In genomic region chr9:47946226-47946625, GRCm38 (mm10) we compare ENCODE assay signal across 25 mouse cellular contexts.
"Had no signal": no experiment of that assay in that cellular context is flagged by ENCODE, and none has a peak within 500 bp of the region (broad histone marks: within the 10 kb centered on the region; RNA-seq: fewer than 3 reads in every experiment).

No protein-coding gene starts in this region.

- H3K36me3 ChIP-seq: embryonic facial prominence, embryonic 10.5 days; embryonic facial prominence, embryonic 12.5 days; embryonic facial prominence, embryonic 13.5 days; embryonic facial prominence, embryonic 15.5 days; forebrain, embryonic 10.5 days; forebrain, embryonic 12.5 days; forebrain, embryonic 15.5 days had no signal

- DNase-seq: cerebellum, adult 2 months; cerebellum, adult 8-10 months; cerebellum, adult 9-10 months; cerebellum, adult 9-11 months; cerebellum, postnatal 10 days; cerebellum, postnatal 14 days; cerebellum, postnatal 25 days; cerebellum, postnatal 36 days; embryo, embryonic 11 days; forebrain, postnatal 0 days; gastrocnemius, adult 2 months; gastrocnemius, postnatal 10 days; gastrocnemius, postnatal 14 days; gastrocnemius, postnatal 25 days; heart, adult 18-20 months; heart, adult 2 months had no signal

- H3K4me3 ChIP-seq: embryonic facial prominence, embryonic 10.5 days; embryonic facial prominence, embryonic 12.5 days; embryonic facial prominence, embryonic 13.5 days; embryonic facial prominence, embryonic 15.5 days; erythroblast, embryonic 14.5 days; forebrain, embryonic 10.5 days; forebrain, embryonic 12.5 days; forebrain, embryonic 13.5 days; forebrain, embryonic 15.5 days; gastrocnemius, adult 2 months; heart, adult 2 months had no signal

- H3K9me3 ChIP-seq: embryonic facial prominence, embryonic 10.5 days; embryonic facial prominence, embryonic 12.5 days; embryonic facial prominence, embryonic 13.5 days; embryonic facial prominence, embryonic 15.5 days; forebrain, embryonic 10.5 days; forebrain, embryonic 12.5 days; forebrain, embryonic 13.5 days; forebrain, embryonic 15.5 days had no signal

- H3K27me3 ChIP-seq: embryonic facial prominence, embryonic 15.5 days; forebrain, embryonic 13.5 days; forebrain, embryonic 15.5 days had no signal

- H3K4me1 ChIP-seq: embryonic facial prominence, embryonic 12.5 days; embryonic facial prominence, embryonic 15.5 days had no signal

- H3K27ac ChIP-seq: embryonic facial prominence, embryonic 10.5 days; embryonic facial prominence, embryonic 12.5 days; embryonic facial prominence, embryonic 13.5 days; embryonic facial prominence, embryonic 15.5 days; forebrain, embryonic 10.5 days; forebrain, embryonic 12.5 days; forebrain, embryonic 13.5 days; forebrain, embryonic 15.5 days; gastrocnemius, adult 2 months; heart, adult 2 months had no signal
